Mouse (Mus musculus) R1 (cell line): ENCODE results near the gene Fkbp5.

Experiments
- DNase-seq: peaks from one replicate; pipeline ENCODE4 v3.0.0-alpha.2; 2018; ENCODE audit warnings: low read depth, low spot score

The Fkbp5 gene

GRCm38 (mm10) chr17:28504182-28504581, 13.1 kb downstream of the Fkbp5 start:
- no peak for DNase-seq

- no peak for DNase-seq
Measured at GRCm38 (mm10) chr17:28502196-28502821, 15.0 kb downstream of the Fkbp5 start.

- DNase-seq, result peak; percentile 64
Measured at GRCm38 (mm10) chr17:28500465-28500864, 16.9 kb downstream of the Fkbp5 start.

DNA sequence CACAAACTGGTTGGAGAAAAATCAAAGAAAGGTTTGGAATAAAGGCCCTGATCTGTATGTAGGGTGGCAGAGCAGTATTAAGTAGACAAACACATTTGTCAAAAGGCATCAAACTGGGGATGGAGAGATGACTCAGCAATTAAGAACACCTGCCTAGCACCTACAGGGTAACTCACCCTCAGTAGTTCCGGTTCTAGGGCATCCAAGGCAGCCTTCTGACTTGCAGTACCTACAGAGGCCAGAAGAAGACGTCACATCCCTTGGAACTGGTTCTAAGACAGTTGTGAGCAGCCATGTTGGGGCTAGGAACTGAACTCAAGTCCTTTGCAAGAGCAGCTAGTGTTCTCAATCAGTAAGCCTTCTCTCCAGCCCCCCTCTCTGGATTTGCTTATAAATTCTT, 18.1 kb downstream of the Fkbp5 start:
- DNase-seq, result peak; percentile 63

- no peak for DNase-seq
Measured at GRCm38 (mm10) chr17:28495832-28496231, 21.5 kb downstream of the Fkbp5 start.

- DNase-seq, result no peak
Measured at GRCm38 (mm10) chr17:28491035-28491770, 26.1 kb downstream of the Fkbp5 start.

DNA sequence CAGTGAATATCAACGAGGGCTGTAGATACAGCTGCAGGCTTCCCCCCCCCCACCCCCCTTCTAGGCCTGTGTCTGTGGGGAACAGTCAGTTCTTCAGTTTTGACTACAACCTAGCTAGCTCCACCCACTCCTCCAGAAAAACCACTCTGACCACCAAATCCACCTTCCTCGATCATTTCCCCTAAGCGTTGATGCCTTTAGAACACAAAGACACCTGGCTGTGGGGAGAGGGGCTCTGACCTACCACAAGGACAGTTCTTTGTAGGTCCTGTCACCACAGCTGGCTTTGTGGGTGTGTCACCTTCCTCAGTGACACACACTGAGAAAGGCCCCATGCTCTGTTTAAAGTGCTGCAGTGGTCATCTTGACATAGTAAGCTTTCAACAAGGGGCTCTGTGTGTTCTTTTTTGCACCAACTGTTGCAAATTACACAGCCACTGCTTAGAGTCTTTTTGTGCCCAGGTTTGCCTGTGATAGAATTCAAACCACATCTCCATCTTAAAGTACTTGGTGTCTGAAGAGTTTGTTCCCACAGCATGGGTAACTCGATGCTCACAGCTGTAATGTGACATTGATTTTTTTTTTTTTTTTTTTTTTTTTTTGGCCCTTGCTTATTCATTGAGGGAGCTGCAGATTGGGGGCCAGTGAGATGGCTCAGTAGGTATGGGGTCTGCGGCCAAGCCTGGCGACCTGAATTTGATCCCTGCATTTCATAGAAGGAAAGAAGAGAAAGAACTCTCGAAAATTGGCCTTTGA, 28.9 kb downstream of the Fkbp5 start:
- DNase-seq, result peak; percentile 59

GRCm38 (mm10) chr17:28487584-28488257, 29.6 kb downstream of the Fkbp5 start:
- peak; percentile 57 for DNase-seq

- DNase-seq, result peak; percentile 88
Measured at GRCm38 (mm10) chr17:28486720-28487119, 30.6 kb downstream of the Fkbp5 start.

DNA sequence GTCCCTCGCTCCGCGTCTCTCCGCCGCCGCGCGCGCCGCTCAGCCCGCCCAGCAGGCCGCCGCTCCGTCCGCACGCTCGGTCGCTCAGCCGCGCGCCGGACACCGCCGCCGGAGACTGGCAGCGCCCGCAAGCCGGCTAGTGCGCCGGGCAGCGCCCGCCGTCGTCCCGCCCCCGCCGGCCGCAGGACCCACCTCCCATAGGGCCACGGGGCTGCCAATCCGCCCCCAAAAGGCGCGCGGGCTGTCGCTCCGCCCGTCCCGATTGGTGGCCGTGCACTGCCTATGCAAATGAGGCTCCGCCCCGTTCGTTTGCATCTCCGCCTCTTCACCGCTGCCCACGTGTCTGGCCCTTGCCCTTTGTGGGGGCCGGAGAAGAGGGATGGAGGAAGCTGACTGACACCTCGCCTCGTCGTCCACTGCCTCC, 31.3 kb downstream of the Fkbp5 start:
- DNase-seq, result peak; percentile 97

GRCm38 (mm10) chr17:28485446-28485948, 31.8 kb downstream of the Fkbp5 start:
- DNase-seq, result no peak

- DNase-seq, result peak; percentile 68
Measured at GRCm38 (mm10) chr17:28484704-28485445, 32.5 kb downstream of the Fkbp5 start.

DNA sequence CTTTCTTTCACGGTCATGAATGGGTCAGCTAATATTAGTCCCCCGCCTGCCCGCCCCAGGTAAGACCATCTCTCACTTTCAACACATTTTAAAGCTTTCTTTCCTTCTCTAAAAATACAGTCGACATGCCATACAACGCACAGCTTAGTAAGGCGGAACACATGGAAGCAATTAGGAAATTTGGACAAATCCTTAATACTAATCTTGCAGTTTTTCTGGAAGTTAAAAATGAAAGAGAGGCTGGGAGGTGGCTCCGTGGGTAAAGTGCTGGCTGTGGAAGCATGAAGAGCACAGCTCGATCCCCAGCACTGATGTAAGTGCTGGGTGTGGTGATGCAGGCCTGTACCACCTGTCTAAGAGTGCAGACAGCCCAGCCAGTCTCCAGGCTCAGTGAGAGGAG, 39.9 kb downstream of the Fkbp5 start:
- DNase-seq, result no peak

- no peak for DNase-seq
Measured at GRCm38 (mm10) chr17:28476441-28476840, 40.9 kb downstream of the Fkbp5 start.

DNA sequence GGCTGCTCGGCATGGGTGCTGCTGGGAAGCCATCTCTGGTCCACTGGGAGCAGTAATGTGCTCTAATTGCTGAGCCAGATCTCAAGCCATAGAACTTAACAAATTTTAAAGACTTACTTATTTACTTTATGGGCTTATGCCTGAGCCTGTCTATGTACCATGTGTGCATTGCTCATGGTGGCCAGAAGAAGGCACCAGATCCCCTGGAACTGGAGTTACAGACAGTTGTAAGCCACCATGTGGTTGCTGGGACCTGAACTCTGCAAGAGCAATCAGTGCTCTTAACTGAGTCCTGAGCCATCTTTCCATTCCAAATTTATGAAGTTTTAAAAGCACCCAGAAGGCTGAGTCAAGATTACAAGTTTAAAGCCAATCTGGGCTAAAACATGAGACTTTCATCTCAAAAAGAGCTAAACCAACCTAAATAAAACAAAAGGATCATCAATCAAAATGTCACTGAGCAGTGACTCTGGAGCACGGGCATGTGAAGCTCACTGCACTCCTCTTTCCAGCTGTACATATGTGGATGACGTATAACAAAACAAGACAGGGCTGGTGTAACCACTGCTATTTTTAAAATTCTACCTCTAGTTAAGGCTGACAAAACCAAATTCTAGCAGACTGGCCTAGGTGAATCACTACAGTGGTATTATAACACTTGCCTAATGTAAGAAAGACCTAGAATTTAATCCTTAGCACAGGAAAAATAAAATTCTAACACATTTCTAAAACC, 41.6 kb downstream of the Fkbp5 start:
- peak; percentile 66 for DNase-seq

GRCm38 (mm10) chr17:28472696-28473095, 44.6 kb downstream of the Fkbp5 start:
- peak; percentile 73 for DNase-seq

GRCm38 (mm10) chr17:28470876-28471275, 46.5 kb downstream of the Fkbp5 start:
- DNase-seq, result no peak

DNA sequence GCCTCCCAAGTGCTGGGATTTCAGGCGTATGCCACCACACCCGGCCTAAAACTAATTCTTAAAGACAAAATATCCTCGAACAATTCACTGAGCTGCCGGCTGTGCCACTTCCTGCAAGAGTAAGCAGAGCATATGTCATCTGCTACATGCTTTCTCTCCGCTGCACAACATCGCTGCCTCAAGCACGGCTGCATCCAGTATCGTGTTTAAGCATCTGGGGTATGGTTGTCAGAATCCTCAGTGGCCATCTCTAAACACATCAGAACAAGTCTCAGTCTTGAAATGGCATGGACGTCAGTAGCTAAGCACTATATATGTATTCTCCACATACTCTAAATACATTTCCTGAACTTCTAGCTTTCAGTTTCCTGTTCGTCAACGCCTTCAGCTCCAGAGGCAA, 49.6 kb downstream of the Fkbp5 start:
- DNase-seq, result no peak

DNA sequence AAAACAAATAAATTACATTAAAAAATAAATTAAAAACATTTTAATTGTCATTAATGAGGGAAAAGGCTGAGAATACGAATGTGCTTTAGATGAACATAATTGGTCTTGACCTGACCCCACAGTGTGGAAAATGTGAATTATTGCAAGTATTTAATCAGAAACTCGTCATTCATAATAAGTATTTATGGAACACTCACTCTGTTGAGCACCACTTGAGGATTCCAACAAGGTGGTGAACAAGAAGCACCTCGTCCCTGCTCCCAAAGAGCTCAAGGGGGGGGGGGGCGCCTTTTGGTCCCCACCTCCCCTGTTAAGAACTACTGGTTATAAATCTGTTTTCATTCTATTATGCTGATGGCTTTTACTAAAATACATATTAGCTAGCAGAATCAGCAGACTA, 51.4 kb downstream of the Fkbp5 start:
- DNase-seq, result no peak

DNA sequence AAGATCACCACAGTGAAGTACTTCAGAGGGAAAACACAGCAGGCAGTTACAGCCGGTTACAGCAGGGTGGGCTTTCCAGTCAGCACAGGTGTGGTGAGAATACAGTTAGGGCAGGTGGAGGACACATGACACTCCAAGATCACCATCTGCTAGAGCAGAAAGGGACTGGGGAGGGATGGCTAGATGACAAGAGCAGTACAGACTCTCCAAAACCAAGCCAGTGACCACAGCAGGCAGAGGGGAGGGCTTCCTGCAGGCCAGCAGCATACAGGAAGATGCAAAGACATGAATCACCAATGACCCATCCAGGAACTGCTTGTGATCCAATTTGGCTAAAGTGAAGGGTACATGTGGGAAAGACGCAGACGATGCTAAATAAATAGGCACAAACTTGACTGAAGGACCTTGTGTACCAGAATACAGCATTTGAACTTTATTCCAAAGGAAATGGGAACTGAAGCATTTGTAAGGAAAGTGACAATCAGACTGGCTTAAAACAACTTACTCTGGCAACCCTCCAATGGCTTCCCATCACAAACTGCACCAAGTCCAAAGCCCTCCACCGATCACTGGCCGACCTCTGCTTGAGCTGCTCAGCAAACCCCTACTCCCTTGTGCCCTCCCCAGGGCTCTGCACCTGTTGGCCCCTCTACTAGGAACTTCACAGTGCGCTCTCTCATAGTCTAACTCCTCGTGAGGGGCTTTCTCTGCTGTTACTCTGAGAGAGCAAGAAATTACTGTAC, 53.5 kb downstream of the Fkbp5 start:
- DNase-seq, result no peak
